Mouse (Mus musculus) duodenum, adult 2 months (tissue): ENCODE data around the gene Gm10715. TPM values are rescaled to one million over a fixed set of nuclear protein-coding genes. Genes with fewer than 3 reads are reported as not detected.

Experiments
- polyA plus RNA-seq: library from polyadenylated mRNA; depleted of rRNA; stranded (reverse); fragments of >200 nt; gene quantifications from 2 replicates; pipeline ENCODE4 v1.2.3, GENCODE M21; 2012; ENCODE audit warnings: low replicate concordance; rRNA removed

Gene Gm10715
- polyA plus RNA-seq: not detected in 2 replicates

GRCm38 (mm10) chr9:3036577-3036976, at the start of gene Gm10715:
Gm10715 (plus strand) TSS chr9:3036877.

GRCm38 (mm10) chr9:3000445-3000972, 36.2 kb upstream of the Gm10715 start, which contains the start of gene Gm10722:
Gm10722 (plus strand) TSS chr9:3000922.

GRCm38 (mm10) chr9:3002794-3003396, 33.8 kb upstream of the Gm10715 start, which contains the start of gene Gm11168:
Gm11168 (plus strand) TSS chr9:3003346.

GRCm38 (mm10) chr9:3012733-3013279, 23.9 kb upstream of the Gm10715 start, which contains the start of gene Gm10721:
Gm10721 (plus strand) TSS chr9:3013140.

DNA sequence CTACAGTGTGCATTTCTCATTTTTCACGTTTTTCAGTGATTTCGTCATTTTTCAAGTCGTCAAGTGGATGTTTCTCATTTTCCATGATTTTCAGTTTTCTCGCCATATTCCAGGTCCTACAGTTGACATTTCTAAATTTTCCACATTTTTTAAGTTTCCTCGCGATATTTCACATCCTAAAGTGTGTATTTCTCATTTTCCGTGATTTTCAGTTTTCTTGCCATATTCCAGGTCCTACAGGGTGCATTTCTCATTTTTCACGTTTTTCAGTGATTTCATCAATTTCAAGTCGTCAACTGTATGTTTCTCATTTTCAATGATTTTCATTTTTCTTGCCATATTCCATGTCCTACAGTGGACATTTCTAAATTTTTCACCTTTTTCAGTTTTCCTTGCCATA, 21.3 kb upstream of the Gm10715 start, which contains the start of gene Gm10720:
Gene Gm10720 (plus strand): TSS at position 301 of the 400 bp plus-strand sequence.

GRCm38 (mm10) chr9:3017108-3017507, 19.6 kb upstream of the Gm10715 start, which contains the start of gene Gm10719:
Gm10719 (plus strand) TSS chr9:3017408.

DNA sequence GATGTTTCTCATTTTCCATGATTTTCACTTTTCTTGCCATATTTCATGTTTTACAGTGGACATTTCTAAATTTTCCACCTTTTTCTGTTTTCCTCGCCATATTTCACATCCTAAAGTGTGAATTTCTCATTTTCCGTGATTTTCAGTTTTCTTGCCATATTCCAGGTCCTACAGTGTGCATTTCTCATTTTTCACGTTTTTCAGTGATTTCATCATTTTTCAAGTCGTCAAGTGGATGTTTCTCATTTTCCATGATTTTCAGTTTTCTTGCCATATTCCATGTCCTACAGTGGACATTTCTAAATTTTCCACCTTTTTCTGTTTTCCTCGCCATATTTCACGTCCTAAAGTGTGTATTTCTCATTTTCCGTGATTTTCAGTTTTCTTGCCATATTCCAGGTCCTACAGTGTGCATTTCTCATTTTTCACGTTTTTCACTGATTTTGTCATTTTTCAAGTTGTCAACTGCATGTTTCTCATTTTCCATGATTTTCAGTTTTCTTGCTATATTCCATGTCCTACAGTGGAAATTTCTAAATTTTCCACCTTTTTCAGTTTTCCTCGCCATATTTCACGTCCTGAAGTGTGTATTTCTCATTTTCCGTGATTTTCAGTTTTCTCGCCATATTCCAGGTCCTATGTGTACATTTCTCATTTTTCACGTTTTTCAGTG, 13.2 kb upstream of the Gm10715 start, which contains the start of gene Gm10718:
Gene Gm10718 (plus strand): TSS at position 236 of the 673 bp plus-strand sequence.

GRCm38 (mm10) chr9:3024912-3025467, 11.7 kb upstream of the Gm10715 start, which contains the start of gene Gm10717:
Gm10717 (plus strand) TSS chr9:3025417.

DNA sequence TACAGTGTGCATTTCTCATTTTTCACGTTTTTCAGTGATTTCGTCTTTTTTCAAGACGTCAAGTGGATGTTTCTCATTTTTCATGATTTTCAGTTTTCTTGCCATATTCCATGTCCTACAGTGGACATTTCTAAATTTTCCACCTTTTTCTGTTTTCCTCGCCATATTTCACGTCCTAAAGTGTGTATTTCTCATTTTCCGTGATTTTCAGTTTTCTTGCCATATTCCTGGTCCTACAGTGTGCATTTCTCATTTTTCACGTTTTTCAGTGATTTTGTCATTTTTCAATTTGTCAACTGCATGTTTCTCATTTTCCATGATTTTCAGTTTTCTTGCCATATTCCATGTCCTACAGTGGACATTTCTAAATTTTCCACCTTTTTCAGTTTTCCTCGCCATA, 2.4 kb upstream of the Gm10715 start, which contains the start of gene Gm17535:
Gene Gm17535 (plus strand): TSS at position 301 of the 400 bp plus-strand sequence.

Other genes starting within 250 kb of the Gm10715 start
- not detected in 2 replicates for gene Gm10722, start 36.0 kb upstream of the Gm10715 start, polyA plus RNA-seq
- not detected in 2 replicates for gene Gm11168, start 33.5 kb upstream of the Gm10715 start, polyA plus RNA-seq
- gene Gm10721, start 23.7 kb upstream of the Gm10715 start, polyA plus RNA-seq: not detected in 2 replicates
- gene Gm10720, start 21.2 kb upstream of the Gm10715 start, polyA plus RNA-seq: not detected in 2 replicates
- gene Gm10719, start 19.5 kb upstream of the Gm10715 start, polyA plus RNA-seq: not detected in 2 replicates
- gene Gm10718, start 13.3 kb upstream of the Gm10715 start, polyA plus RNA-seq: not detected in 2 replicates
- gene Gm10717, start 11.5 kb upstream of the Gm10715 start, polyA plus RNA-seq: not detected in 2 replicates
- not detected in 2 replicates for gene Gm17535, start 2.3 kb upstream of the Gm10715 start, polyA plus RNA-seq